ENCODE assay signal across 18 mouse cellular contexts in the genomic region with DNA sequence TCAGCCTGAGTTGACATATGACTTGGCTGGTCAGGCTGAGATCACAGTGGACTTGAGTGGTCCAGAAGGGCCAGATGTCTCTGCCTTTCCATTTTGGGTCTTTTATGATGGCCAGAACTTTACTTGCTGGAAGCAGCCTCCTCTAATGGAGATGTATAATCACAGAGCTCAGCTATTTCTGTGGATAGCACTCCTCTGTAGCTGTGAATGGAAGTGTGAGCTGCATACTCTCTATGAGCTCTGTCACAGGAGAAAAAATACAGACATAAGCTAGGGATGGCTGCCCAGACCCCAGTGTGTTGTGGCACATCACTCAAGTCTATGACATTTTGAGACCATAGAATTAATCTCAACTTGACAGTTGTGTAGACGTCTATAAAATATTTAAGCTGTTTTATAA.
"Had no signal": no experiment of that assay in that cellular context is flagged by ENCODE, and none has a peak within 500 bp of the region (broad histone marks: within the 10 kb centered on the region; RNA-seq: fewer than 3 reads in every experiment).

No protein-coding gene starts in this region.

- ATAC-seq: hindbrain, embryonic 16.5 days; hindbrain, postnatal 0 days; inflammation-experienced regulatory T-cells, adult 6 months had no signal

- DNase-seq: heart, postnatal 10 days; heart, postnatal 14 days; heart, postnatal 4 days; kidney, adult 11 months; kidney, adult 18-20 months; kidney, adult 2 months; kidney, adult 8-10 months; kidney, adult 9 months; kidney, postnatal 10 days; kidney, postnatal 14 days; kidney, postnatal 25 days; kidney, postnatal 36 days; kidney, postnatal 4 days; layer of hippocampus, adult 9-11 months; layer of hippocampus, postnatal 36 days had no signal
